Mouse (Mus musculus) G1E (cell line): ENCODE data around the gene Agap1.

ENCODE experiments used
- CTCF ChIP-seq: IDR thresholded peaks from 2 replicates; pipeline ENCODE4 v1.5.1; 2012; ENCODE audit warnings: low read depth, low read length, inconsistent platforms, mixed read lengths
- POLR2AphosphoS5 ChIP-seq: IDR thresholded peaks from 2 replicates; pipeline ENCODE4 v1.6.1; 2012; ENCODE audit warnings: low read depth, low read length, inconsistent platforms; ENCODE audit not compliant: insufficient replicate concordance

DNA sequence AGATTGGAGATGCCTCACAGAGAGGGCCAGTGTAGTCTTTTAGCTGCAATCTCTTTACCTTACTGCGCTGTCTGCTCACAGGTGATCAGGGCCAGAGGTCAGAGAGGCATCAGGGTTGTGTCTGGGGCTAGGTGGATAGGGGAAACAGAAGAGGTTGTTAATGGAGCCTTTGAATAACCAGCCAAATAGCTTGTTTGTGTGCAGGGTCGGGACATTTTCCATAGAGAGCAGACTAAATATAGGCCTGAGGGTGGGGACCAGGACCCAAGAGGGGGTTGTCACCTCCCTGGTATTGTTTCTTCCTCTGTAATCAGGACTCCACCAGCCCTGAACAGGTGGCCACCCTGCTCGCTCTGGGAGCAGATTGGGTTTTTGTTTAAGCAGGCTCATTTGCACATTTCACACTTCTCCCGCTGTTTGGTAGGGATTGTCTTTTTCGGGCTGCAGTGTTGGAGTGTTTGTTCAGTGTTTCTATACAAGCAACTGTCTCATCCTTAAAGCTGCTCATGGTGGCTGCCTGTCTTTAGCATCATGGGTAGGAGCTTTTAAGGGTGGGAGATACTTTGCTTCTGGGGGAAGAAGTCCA is 10.9 kb downstream of the Agap1 start:
- TF ChIP-seq CTCF (no peak), POLR2AphosphoS5 (no peak)
